Mouse (Mus musculus): ENCODE data around the gene Inpp4b.

DNA sequence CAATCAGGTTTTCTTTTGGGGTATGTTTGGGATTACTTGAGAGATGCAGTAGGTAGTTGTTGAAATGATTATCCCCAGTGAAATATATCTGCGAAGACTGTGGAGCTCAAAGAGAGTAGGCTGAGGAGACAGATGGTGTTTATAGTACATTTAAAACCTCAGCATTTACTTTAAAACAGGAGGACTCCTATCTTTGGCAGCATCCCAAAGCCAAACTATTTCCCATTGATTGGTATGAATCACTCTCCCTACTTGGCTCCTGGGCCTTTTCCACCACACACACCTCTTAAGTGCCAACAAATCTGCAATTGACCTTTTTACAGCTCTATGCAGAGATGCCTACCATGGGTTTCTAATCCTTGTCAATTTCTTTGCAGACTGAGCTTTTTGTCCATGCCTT, 654.5 kb downstream of the Inpp4b start:
- no peak for TF ChIP-seq POLR2A (IDR thresholded peaks at IDR 0.05; ENCODE audit: control insufficient read depth, extremely low read depth, insufficient read depth, low read length, poor library complexity)
- TF ChIP-seq CTCF (IDR thresholded peaks at IDR 0.05; ENCODE audit: borderline replicate concordance, control insufficient read depth, extremely low read depth, insufficient read depth, low read length, poor library complexity), result no peak
